Mouse (Mus musculus): ENCODE data around the gene Glt1d1.

GRCm38 (mm10) chr5:127607507-127607906, 24.6 kb upstream of the Glt1d1 start:
- no peak for TF ChIP-seq CTCF (IDR thresholded peaks at IDR 0.05; ENCODE audit: control insufficient read depth, insufficient read depth, insufficient replicate concordance, low read depth, low read length)
- TF ChIP-seq POLR2A (IDR thresholded peaks at IDR 0.05; ENCODE audit: control insufficient read depth, low read depth, low read length) = no peak
